Mouse (Mus musculus) hindbrain, embryonic 11.5 days (tissue): Measurements from ENCODE around the gene Pgam5. TPM values are rescaled to one million over a fixed set of nuclear protein-coding genes. Genes with fewer than 3 reads are reported as not detected.

ENCODE experiments used
- ATAC-seq: fragments of 200-750 bp; cut with Nextera tagmentation; 2 replicates; pipeline ENCODE4 v1.8.0; 2017; ENCODE audit warnings: mild to moderate bottlenecking, moderate TSS enrichment, moderate library complexity; ENCODE audit not compliant: low FRiP score
- DNase-seq: peaks from one replicate; pipeline ENCODE4 v3.0.0-alpha.2; 2015; ENCODE audit warnings: low spot score
- H3K27ac ChIP-seq: fragments of 300-500 bp; sonication (generic); 2 replicates; pipeline ENCODE4 v1.5.1; 2014; ENCODE audit warnings: mild to moderate bottlenecking, low read depth, low read length
- H3K27me3 ChIP-seq: fragments of 300-500 bp; sonication (generic); 2 replicates; pipeline ENCODE4 v1.6.1; 2014; ENCODE audit warnings: mild to moderate bottlenecking, low read length, moderate library complexity, mixed read lengths; ENCODE audit not compliant: control insufficient read depth, insufficient read depth
- H3K36me3 ChIP-seq: fragments of 300-500 bp; sonication (generic); 2 replicates; pipeline ENCODE4 v1.6.1; 2014; ENCODE audit warnings: mild to moderate bottlenecking, low read length, moderate library complexity, mixed read lengths; ENCODE audit not compliant: control insufficient read depth, insufficient read depth
- H3K4me1 ChIP-seq: fragments of 300-500 bp; sonication (generic); replicated peaks from 2 replicates; pipeline ENCODE4 v1.6.1; 2014; ENCODE audit warnings: low read length, mixed read lengths; ENCODE audit not compliant: control insufficient read depth, insufficient read depth
- H3K4me2 ChIP-seq: fragments of 300-500 bp; sonication (generic); replicated peaks from 2 replicates; pipeline ENCODE4 v1.6.1; 2014; ENCODE audit warnings: mild to moderate bottlenecking, low read depth, low read length
- H3K4me3 ChIP-seq: fragments of 300-500 bp; sonication (generic); 2 replicates; pipeline ENCODE4 v1.5.1; 2014; ENCODE audit warnings: low read depth, low read length
- H3K9ac ChIP-seq: fragments of 300-500 bp; sonication (generic); 2 replicates; pipeline ENCODE4 v1.6.1; 2014; ENCODE audit warnings: low read depth, low read length
- H3K9me3 ChIP-seq: fragments of 300-500 bp; sonication (generic); 2 replicates; pipeline ENCODE4 v1.6.1; 2016; ENCODE audit warnings: low read length; ENCODE audit not compliant: control insufficient read depth
- WGBS: fragments of 180-500 bp; shearing (Covaris S2); extraction: QIAGEN DNeasy Blood & Tissue Kit; methylation state at CpG from one replicate; pipeline ENCODE4 v1.1.7; 2014; 5-methylcytosine and 5-hydroxymethylcytosine counted together
- polyA plus RNA-seq: library from polyadenylated mRNA; unstranded; fragments of >200 nt; fragmentation: Nextera tagmentation; extraction: Ambion mirVana; gene quantifications from 2 replicates; pipeline ENCODE4 v1.2.1, GENCODE M21; 2014

Pgam5 gene
- polyA plus RNA-seq, 1 experiment from 2014 or later = 88.9 TPM

GRCm38 (mm10) chr5:110266941-110267340 lies 2.8 kb downstream of the Pgam5 start:
- no peaks in the 10 kb centered on the region for H3K9me3 ChIP-seq
- no peak overlapping the region for H3K4me3 ChIP-seq
- no peak overlapping the region for H3K4me2 ChIP-seq
- ATAC-seq (no peak), DNase-seq (no peak)
- H3K4me1 ChIP-seq = no peaks in the 10 kb centered on the region
- WGBS = 92% methylated on average over 4 of the region's 4 CpGs
- no peak overlapping the region for H3K9ac ChIP-seq
- H3K36me3 ChIP-seq = peaks cover 12% of the 10 kb centered on the region; the same call in 1 of the 2 replicates
- H3K27me3 ChIP-seq = no peaks in the 10 kb centered on the region
- no peak overlapping the region for H3K27ac ChIP-seq

- no peak overlapping the region for H3K4me2 ChIP-seq
- ATAC-seq (no peak), DNase-seq (no peak)
- no peak overlapping the region for H3K9ac ChIP-seq
- no peak overlapping the region for H3K27ac ChIP-seq
- no peaks in the 10 kb centered on the region for H3K9me3 ChIP-seq
- no peaks in the 10 kb centered on the region for H3K27me3 ChIP-seq
- 84% methylated on average over 2 of the region's 2 CpGs for WGBS
- no peak overlapping the region for H3K4me3 ChIP-seq
- H3K4me1 ChIP-seq = no peaks in the 10 kb centered on the region
- peaks cover 11% of the 10 kb centered on the region for H3K36me3 ChIP-seq
Observed at GRCm38 (mm10) chr5:110244091-110244490, 25.6 kb downstream of the Pgam5 start.

GRCm38 (mm10) chr5:110232346-110232745 lies 37.4 kb downstream of the Pgam5 start:
- 88% methylated on average over 6 of the region's 6 CpGs for WGBS
- Histone ChIP-seq H3K4me2 (no peak overlapping the region; the same call in 1 of the 2 replicates), H3K4me3 (no peak overlapping the region), H3K36me3 (peaks cover 7% of the 10 kb centered on the region; the same call in 1 of the 2 replicates), H3K4me1 (no peaks in the 10 kb centered on the region), H3K9me3 (no peaks in the 10 kb centered on the region), H3K27ac (no peak overlapping the region), H3K27me3 (no peaks in the 10 kb centered on the region), H3K9ac (no peak overlapping the region)
- ATAC-seq (no peak), DNase-seq (no peak)

- ATAC-seq = no peak
Observed at GRCm38 (mm10) chr5:110231638-110232037, 38.1 kb downstream of the Pgam5 start.

GRCm38 (mm10) chr5:110230780-110231461 lies 38.8 kb downstream of the Pgam5 start, which contains the start of gene Ankle2:
Gene Ankle2, plus strand, starts transcription at chr5:110231004.
- DNase-seq (peak; percentile 96), ATAC-seq (peak; percentile 97)

More at GRCm38 (mm10) chr5:110231638-110232037, 38.1 kb downstream of the Pgam5 start:
- Histone ChIP-seq H3K36me3 (0 out of 2 replicates have a peak, but pooled peaks cover 7% of the 10 kb centered on the region), H3K4me1 (no peaks in the 10 kb centered on the region), H3K4me2 (peak overlapping the region; percentile 61), H3K4me3 (peak overlapping the region; percentile 95), H3K9ac (peak overlapping the region; percentile 98), H3K9me3 (no peaks in the 10 kb centered on the region), H3K27ac (no peak overlapping the region), H3K27me3 (no peaks in the 10 kb centered on the region)
- peak; percentile 25 for DNase-seq
- WGBS = 49% methylated on average over 13 of the region's 13 CpGs

GRCm38 (mm10) chr5:110230401-110230779 lies 39.3 kb downstream of the Pgam5 start:
- peak overlapping the region; percentile 95 for H3K4me3 ChIP-seq
- ATAC-seq (0 out of 2 replicates have a peak, but pooled peaks have one; percentile 3), DNase-seq (no peak)
- H3K4me2 ChIP-seq = peak overlapping the region; percentile 61
- H3K9me3 ChIP-seq = no peaks in the 10 kb centered on the region
- H3K27me3 ChIP-seq = no peaks in the 10 kb centered on the region
- H3K27ac ChIP-seq = 0 out of 2 replicates have a peak overlapping the region, but pooled peaks have one; percentile 60
- peak overlapping the region; percentile 98 for H3K9ac ChIP-seq
- H3K4me1 ChIP-seq = no peaks in the 10 kb centered on the region
- 12% methylated on average over 8 of the region's 8 CpGs for WGBS
- H3K36me3 ChIP-seq = 0 out of 2 replicates have a peak, but pooled peaks cover 3% of the 10 kb centered on the region

More at GRCm38 (mm10) chr5:110230780-110231461, 38.8 kb downstream of the Pgam5 start, which contains the start of gene Ankle2:
- peak within 1 kb of the TSS; percentile 95 for H3K4me3 ChIP-seq
- WGBS = under 1% methylated on average over 79 of the region's 81 CpGs
- H3K36me3 ChIP-seq = 0 out of 2 replicates have a peak, but pooled peaks cover 3% of the 10 kb centered on the region
- peak within 1 kb of the TSS; percentile 61 for H3K4me2 ChIP-seq
- no peaks in the 10 kb centered on the region for H3K4me1 ChIP-seq
- peak within 1 kb of the TSS; percentile 93 for H3K27ac ChIP-seq
- H3K9ac ChIP-seq = peak within 1 kb of the TSS; percentile 98
- no peaks in the 10 kb centered on the region for H3K9me3 ChIP-seq
- no peaks in the 10 kb centered on the region for H3K27me3 ChIP-seq

GRCm38 (mm10) chr5:110227336-110227883 lies 42.3 kb downstream of the Pgam5 start:
- no peak for DNase-seq
- Histone ChIP-seq H3K27ac (no peak overlapping the region), H3K4me1 (no peaks in the 10 kb centered on the region), H3K4me2 (no peak overlapping the region), H3K27me3 (no peaks in the 10 kb centered on the region), H3K9me3 (no peaks in the 10 kb centered on the region), H3K4me3 (no peak overlapping the region), H3K36me3 (no peaks in the 10 kb centered on the region), H3K9ac (no peak overlapping the region)
- no peak for ATAC-seq
- WGBS = 26% methylated on average over 1 of the region's 1 CpGs

- H3K9ac ChIP-seq = no peak overlapping the region
- no peaks in the 10 kb centered on the region for H3K9me3 ChIP-seq
- no peak overlapping the region for H3K4me3 ChIP-seq
- no peak overlapping the region for H3K4me2 ChIP-seq
- ATAC-seq (no peak), DNase-seq (no peak)
- H3K27ac ChIP-seq = no peak overlapping the region
- 88% methylated on average over 3 of the region's 3 CpGs for WGBS
- H3K27me3 ChIP-seq = no peaks in the 10 kb centered on the region
- no peaks in the 10 kb centered on the region for H3K36me3 ChIP-seq
- no peaks in the 10 kb centered on the region for H3K4me1 ChIP-seq
Observed at GRCm38 (mm10) chr5:110225056-110225455, 44.7 kb downstream of the Pgam5 start.
